Mouse (Mus musculus): ENCODE data around the gene Ttc21a. TPM values are rescaled to one million over a fixed set of nuclear protein-coding genes. Genes with fewer than 3 reads are reported as not detected.

Gene Ttc21a
- polyA plus RNA-seq, 1 experiment = 0.15 TPM

DNA sequence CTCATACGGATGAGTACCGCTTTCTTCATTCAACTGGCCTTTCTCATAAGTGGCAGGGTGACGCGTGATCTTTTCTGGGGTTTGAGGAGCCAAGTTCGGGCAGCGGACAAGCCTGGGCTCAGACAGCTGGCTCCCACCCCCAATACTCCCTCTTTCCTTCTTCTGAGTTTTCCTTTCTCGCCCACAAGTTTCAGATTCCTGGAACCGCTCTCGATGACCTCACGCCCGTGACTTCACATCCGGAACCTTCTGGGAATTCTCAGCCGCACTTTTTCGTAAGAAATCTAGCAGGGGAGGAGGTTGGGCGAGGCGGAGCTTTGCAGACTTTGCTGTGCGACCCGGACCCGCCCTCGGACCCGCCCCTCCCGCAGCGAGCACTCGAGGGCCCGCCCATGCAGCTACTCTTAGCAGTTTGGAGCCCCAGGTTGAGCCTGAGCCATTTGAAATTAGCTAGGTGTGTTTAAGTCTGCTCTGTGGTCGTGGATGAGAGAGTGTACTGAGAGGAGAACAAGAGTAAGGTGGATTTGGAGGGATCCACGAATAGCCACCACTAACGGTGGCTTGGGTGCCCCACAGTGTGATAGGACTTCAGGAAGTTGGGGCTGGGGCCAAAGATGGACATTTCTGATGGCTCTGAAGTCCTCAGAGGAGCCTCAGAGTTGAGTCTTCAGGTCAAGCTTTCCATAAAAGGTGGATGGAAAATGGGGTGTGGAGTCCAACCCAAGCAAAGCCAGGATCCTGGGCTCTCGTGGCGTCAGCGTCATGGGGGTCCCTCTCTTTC is 64.7 kb downstream of the Ttc21a start:
- no peak overlapping the region for H3K27ac ChIP-seq (ENCODE audit: insufficient read depth, low read length)
- peak overlapping the region; percentile 42 for H3K4me3 ChIP-seq (ENCODE audit: extremely low read depth, insufficient read depth, insufficient read length)
- 11% methylated on average over 31 of the region's 31 CpGs for WGBS
- peak; percentile 23 to 71 for DNase-seq (ENCODE audit: low read depth in 1 of 2, low spot score in 2 of 2)
- TF ChIP-seq CTCF (IDR thresholded peaks at IDR 0.05; ENCODE audit: extremely low read depth, insufficient read depth, insufficient read length, insufficient replicate concordance) = no peak
- TF ChIP-seq POLR2A (IDR thresholded peaks at IDR 0.05; ENCODE audit: low read depth, low read length) = no peak
- H3K36me3 ChIP-seq (ENCODE audit: control insufficient read depth, insufficient read depth, low read length) = no peaks in the 10 kb centered on the region
- H3K4me1 ChIP-seq (ENCODE audit: control insufficient read depth, insufficient read depth, insufficient read length) = peaks cover 4% of the 10 kb centered on the region; the same call in 1 of the 2 replicates
- no peaks in the 10 kb centered on the region for H3K27me3 ChIP-seq (ENCODE audit: control insufficient read depth, insufficient read depth, low read length)

DNA sequence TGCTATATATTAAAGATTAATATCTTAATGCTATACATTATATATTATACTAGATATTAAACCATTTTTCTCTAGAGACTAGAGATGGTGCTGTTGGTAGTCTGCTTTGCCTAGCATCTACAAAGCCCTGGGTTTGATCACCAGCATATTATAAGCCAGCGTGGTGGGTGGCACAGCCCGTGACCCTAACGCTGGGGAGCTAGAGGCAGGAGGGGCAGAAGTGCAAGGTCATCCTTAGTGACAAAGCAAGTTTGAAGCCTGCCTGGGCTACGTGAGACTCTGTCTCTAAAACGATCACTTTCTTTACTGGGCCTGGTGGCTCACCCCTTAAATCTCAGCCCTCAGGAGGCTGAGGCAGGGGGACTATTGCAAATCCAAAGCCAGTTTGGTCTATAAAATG is 65.5 kb downstream of the Ttc21a start:
- TF ChIP-seq CTCF (IDR thresholded peaks at IDR 0.05; ENCODE audit: extremely low read depth, insufficient read depth, insufficient read length, insufficient replicate concordance) (no peak), POLR2A (IDR thresholded peaks at IDR 0.05; ENCODE audit: low read depth, low read length) (no peak)
- no peak overlapping the region for H3K4me3 ChIP-seq (ENCODE audit: extremely low read depth, insufficient read depth, insufficient read length)
- H3K36me3 ChIP-seq (ENCODE audit: control insufficient read depth, insufficient read depth, low read length) = no peaks in the 10 kb centered on the region
- H3K4me1 ChIP-seq (ENCODE audit: control insufficient read depth, insufficient read depth, insufficient read length) = peaks cover 4% of the 10 kb centered on the region; the same call in 1 of the 2 replicates
- no peak for DNase-seq (ENCODE audit: low read depth in 1 of 2, low spot score in 2 of 2)
- H3K27me3 ChIP-seq (ENCODE audit: control insufficient read depth, insufficient read depth, low read length) = no peaks in the 10 kb centered on the region
- no peak overlapping the region for H3K27ac ChIP-seq (ENCODE audit: insufficient read depth, low read length)
- WGBS = 90% methylated on average over 5 of the region's 5 CpGs

DNA sequence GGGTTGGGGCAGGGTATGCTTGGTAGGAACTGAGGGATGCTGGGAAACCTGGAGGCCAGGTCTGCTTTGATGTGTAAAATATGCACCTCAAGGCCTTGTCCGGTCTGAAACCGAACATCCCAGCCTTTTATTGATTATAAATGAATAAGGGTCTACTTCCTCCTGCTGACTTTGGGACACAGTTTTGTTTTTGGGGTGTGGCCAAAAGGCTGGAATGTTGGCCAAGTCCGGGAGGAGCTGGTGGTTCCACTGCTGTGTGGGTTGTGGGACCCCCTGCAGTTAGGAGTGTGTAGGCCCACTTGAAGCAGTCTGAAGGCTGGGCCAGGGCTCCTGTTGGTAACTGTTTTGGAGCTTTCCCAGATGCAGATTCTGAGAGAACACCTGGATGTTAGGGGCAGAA is 68.5 kb downstream of the Ttc21a start:
- no peak for TF ChIP-seq POLR2A (IDR thresholded peaks at IDR 0.05; ENCODE audit: low read depth, low read length)
- no peak for TF ChIP-seq CTCF (IDR thresholded peaks at IDR 0.05; ENCODE audit: extremely low read depth, insufficient read depth, insufficient read length, insufficient replicate concordance)
- Histone ChIP-seq H3K27me3 (ENCODE audit: control insufficient read depth, insufficient read depth, low read length) (no peaks in the 10 kb centered on the region), H3K27ac (ENCODE audit: insufficient read depth, low read length) (no peak overlapping the region), H3K4me1 (ENCODE audit: control insufficient read depth, insufficient read depth, insufficient read length) (peaks cover 8% of the 10 kb centered on the region; the same call in 1 of the 2 replicates), H3K36me3 (ENCODE audit: control insufficient read depth, insufficient read depth, low read length) (no peaks in the 10 kb centered on the region), H3K4me3 (ENCODE audit: extremely low read depth, insufficient read depth, insufficient read length) (no peak overlapping the region)
- WGBS = 91% methylated on average over 3 of the region's 3 CpGs
- no peak for DNase-seq (ENCODE audit: low read depth in 1 of 2, low spot score in 2 of 2)

DNA sequence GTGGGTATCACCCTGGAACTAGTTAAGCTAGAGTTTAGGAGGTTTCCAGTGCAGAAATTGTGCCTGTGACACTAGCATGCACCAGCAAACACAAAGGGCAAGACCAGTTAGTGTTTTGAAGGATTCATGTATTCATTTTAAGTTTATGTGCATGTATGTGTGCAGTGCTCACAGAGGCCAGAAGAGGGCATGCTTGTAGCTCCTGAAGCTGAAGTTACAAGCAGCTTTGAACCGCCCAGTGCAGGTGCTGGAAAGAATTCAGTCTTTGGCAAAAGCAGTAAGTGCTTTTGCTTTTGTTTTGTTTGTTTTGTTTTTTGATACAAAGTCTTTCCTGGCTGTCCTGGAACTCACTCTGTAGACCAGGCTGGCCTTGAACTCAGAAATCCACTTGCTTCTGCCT is 70.4 kb downstream of the Ttc21a start:
- no peak overlapping the region for H3K27ac ChIP-seq (ENCODE audit: insufficient read depth, low read length)
- H3K4me3 ChIP-seq (ENCODE audit: extremely low read depth, insufficient read depth, insufficient read length) = no peak overlapping the region
- TF ChIP-seq CTCF (IDR thresholded peaks at IDR 0.05; ENCODE audit: extremely low read depth, insufficient read depth, insufficient read length, insufficient replicate concordance) = no peak
- no peak for TF ChIP-seq POLR2A (IDR thresholded peaks at IDR 0.05; ENCODE audit: low read depth, low read length)
- no peak for DNase-seq (ENCODE audit: low read depth in 1 of 2, low spot score in 2 of 2)
- H3K27me3 ChIP-seq (ENCODE audit: control insufficient read depth, insufficient read depth, low read length) = no peaks in the 10 kb centered on the region
- no peaks in the 10 kb centered on the region for H3K36me3 ChIP-seq (ENCODE audit: control insufficient read depth, insufficient read depth, low read length)
- 84% methylated on average over 1 of the region's 1 CpGs for WGBS
- peaks cover 4% of the 10 kb centered on the region; the same call in 1 of the 2 replicates for H3K4me1 ChIP-seq (ENCODE audit: control insufficient read depth, insufficient read depth, insufficient read length)

DNA sequence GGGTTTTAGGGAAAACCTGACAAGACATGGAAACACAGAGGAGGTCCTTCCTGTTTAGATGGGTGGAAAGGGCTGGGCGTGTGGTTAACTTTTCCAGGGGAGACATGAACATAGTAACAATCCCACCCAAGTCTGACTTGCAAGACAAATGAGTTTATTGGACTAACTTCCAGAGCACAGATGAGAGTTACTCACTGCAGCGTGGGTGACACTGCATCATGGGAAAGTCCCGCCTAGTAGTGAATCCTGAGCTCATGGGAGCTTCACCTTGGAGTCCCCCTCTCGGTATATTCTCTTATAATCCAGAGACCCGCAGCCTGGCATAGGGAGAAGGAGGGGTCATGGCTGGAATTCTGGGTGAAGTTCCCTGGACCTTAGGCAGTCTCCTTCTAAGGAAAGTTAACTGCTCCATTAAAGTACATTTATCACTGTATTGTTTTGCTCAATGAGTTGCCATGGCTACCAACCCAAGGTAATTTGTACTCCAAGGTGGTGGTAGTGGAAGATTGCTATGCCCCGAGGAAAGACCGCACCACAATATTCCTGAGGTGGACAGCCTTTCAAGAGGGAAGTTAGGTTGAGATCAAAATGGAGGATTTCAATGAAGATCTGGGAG is 71.9 kb downstream of the Ttc21a start:
- WGBS = 88% methylated on average over 7 of the region's 7 CpGs
- H3K4me3 ChIP-seq (ENCODE audit: extremely low read depth, insufficient read depth, insufficient read length) = no peak overlapping the region
- no peaks in the 10 kb centered on the region for H3K36me3 ChIP-seq (ENCODE audit: control insufficient read depth, insufficient read depth, low read length)
- peaks cover 4% of the 10 kb centered on the region; the same call in 1 of the 2 replicates for H3K4me1 ChIP-seq (ENCODE audit: control insufficient read depth, insufficient read depth, insufficient read length)
- H3K27me3 ChIP-seq (ENCODE audit: control insufficient read depth, insufficient read depth, low read length) = no peaks in the 10 kb centered on the region
- no peak for DNase-seq (ENCODE audit: low read depth in 1 of 2, low spot score in 2 of 2)
- TF ChIP-seq POLR2A (IDR thresholded peaks at IDR 0.05; ENCODE audit: low read depth, low read length) (no peak), CTCF (IDR thresholded peaks at IDR 0.05; ENCODE audit: extremely low read depth, insufficient read depth, insufficient read length, insufficient replicate concordance) (no peak)
- H3K27ac ChIP-seq (ENCODE audit: insufficient read depth, low read length) = no peak overlapping the region

DNA sequence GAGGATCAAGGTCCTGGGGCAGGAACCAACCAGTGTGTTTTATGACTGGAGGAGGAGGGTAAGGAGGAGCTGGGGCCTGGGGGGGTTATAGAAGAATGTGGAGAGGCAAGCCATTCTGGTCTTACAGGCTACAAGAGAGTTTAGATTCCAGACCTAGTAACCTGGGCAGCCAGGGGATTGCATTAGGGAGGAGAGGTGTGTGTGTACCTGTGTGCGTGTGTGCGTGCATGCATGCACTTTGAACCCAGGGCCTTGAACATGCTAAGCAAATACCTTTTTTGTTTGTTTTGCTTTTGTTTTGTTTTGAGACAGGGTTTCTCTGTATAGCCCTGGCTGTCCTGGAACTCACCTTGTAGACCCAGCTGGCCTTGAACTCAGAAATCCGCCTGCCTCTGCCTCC is 72.5 kb downstream of the Ttc21a start:
- H3K27ac ChIP-seq (ENCODE audit: insufficient read depth, low read length) = no peak overlapping the region
- H3K27me3 ChIP-seq (ENCODE audit: control insufficient read depth, insufficient read depth, low read length) = no peaks in the 10 kb centered on the region
- H3K4me3 ChIP-seq (ENCODE audit: extremely low read depth, insufficient read depth, insufficient read length) = no peak overlapping the region
- DNase-seq (ENCODE audit: low read depth in 1 of 2, low spot score in 2 of 2) = no peak
- 88% methylated on average over 3 of the region's 3 CpGs for WGBS
- H3K36me3 ChIP-seq (ENCODE audit: control insufficient read depth, insufficient read depth, low read length) = no peaks in the 10 kb centered on the region
- TF ChIP-seq CTCF (IDR thresholded peaks at IDR 0.05; ENCODE audit: extremely low read depth, insufficient read depth, insufficient read length, insufficient replicate concordance) (no peak), POLR2A (IDR thresholded peaks at IDR 0.05; ENCODE audit: low read depth, low read length) (no peak)
- peaks cover 4% of the 10 kb centered on the region; the same call in 1 of the 2 replicates for H3K4me1 ChIP-seq (ENCODE audit: control insufficient read depth, insufficient read depth, insufficient read length)

Measured in spleen, adult 2 months (tissue).